Mouse (Mus musculus): ENCODE measurements around the gene Sytl3. TPM values are rescaled to one million over a fixed set of nuclear protein-coding genes. Genes with fewer than 3 reads are reported as not detected.
"Not testable (repeated sequence)": the region's sequence is repeated elsewhere in the genome, so short reads cannot be mapped to it uniquely, and the experiment has no call there.

The Sytl3 gene
- polyA plus RNA-seq, 1 experiment from 2014 or later = not detected

DNA sequence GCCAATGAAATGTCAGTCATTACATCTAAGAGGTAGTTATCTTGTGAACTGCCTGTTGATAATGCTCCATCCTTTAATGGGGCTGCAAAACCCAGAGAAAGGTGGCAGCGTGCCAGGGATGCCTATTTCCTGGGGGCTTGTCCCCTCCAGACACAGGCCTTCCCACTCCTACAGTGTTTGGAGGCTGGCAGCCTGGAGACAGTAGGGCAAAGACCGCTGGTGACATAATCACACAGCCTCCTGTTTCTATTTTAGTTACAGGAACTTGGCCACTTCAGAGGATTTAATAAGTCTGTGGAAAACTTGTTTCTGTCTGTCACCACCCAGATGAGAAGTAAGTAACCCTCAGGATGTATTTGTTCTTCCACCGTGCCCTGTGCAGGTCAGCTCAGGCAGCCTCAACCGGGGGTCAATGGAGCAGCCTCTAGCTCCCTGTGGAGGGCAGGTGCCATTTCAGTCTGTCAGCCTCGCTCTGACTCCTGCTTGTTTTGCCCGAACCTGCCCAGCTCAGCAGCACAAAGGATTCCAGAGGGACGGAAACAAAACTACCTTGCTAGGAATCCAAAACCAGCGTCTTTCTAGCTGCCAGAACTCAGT, 43.8 kb downstream of the Sytl3 start:
- H3K36me3 ChIP-seq; H3K27ac ChIP-seq; H3K27me3 ChIP-seq (replicated peaks); H3K4me1 ChIP-seq; H3K4me3 ChIP-seq; ATAC-seq; H3K9me3 ChIP-seq (replicated peaks); H3K9ac ChIP-seq; H3K4me2 ChIP-seq: not testable (repeated sequence)
- 38% methylated on average over 2 of the region's 8 CpGs for WGBS (ENCODE audit: insufficient replicate concordance)

DNA sequence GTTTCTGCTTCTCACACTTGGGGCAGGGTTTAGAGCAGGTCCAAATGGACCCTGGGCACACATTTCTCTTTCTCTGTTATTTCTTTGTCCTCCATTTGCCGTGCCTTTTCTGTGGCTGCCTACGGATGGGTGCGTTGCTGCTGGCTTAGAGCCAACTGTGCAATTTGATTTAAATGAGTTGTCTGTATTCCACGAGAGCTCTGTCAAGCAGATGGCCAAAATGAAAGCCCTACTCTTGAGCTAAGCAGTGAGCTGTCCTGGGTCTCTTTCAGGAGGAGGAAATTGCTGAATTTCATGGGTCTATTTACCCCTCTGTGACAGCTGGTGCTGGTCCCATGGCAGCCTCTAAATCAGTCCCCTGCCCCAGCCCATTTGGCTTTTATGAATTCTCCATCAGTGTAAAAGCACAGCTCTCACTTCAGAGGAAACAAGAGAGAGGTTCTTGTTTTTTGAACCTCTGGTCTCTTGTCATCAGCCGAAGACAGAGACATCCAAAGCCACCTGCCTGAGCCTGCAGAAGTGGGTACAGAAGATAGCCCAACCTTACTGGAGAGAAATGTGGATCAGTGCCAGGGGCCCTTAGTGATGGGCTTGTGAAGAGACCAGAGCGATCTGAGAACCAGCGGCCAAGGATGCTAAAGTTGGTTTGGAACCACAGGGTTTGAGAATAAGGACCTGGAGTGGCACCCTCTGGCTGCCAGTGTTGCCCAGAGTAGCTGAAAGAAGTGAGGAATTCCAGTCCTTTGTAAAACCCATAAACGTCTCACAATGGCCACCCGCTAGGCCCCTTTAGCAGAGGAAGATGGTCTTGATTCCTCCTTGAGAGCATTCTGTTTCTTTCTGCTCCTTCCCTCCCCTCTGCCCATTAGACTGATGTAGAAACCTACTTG, 44.7 kb downstream of the Sytl3 start:
- H3K27ac ChIP-seq; H3K27me3 ChIP-seq (replicated peaks); H3K4me1 ChIP-seq; H3K4me2 ChIP-seq; H3K36me3 ChIP-seq; H3K9me3 ChIP-seq (replicated peaks); H3K9ac ChIP-seq; H3K4me3 ChIP-seq; ATAC-seq: not testable (repeated sequence)
- 68% methylated on average over 7 of the region's 9 CpGs for WGBS (ENCODE audit: insufficient replicate concordance)

DNA sequence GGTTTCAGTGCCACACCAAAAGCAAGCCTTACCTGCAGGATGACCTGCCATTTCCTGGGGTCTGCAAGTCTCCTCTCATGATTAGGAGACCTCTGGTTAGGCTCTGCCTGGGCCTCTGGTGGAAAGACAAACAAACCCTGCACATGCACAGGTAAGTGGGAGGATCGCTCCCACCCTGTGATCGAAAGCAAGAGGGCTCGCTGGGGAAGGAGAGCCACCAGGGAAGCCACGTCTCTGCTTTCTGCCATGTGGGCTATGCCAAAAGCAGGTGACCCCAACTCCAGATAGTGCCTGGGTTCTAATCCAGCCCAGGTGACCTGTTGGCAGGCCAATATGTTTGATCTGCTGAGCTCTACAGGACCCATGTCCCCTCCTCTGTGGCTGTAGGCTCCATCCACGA, 47.6 kb downstream of the Sytl3 start:
- not testable (repeated sequence) for H3K9me3 ChIP-seq (replicated peaks); ATAC-seq; H3K4me1 ChIP-seq; H3K36me3 ChIP-seq; H3K9ac ChIP-seq; H3K4me3 ChIP-seq; H3K27me3 ChIP-seq (replicated peaks); H3K4me2 ChIP-seq; H3K27ac ChIP-seq
- 75% methylated on average over 5 of the region's 5 CpGs for WGBS (ENCODE audit: insufficient replicate concordance)

DNA sequence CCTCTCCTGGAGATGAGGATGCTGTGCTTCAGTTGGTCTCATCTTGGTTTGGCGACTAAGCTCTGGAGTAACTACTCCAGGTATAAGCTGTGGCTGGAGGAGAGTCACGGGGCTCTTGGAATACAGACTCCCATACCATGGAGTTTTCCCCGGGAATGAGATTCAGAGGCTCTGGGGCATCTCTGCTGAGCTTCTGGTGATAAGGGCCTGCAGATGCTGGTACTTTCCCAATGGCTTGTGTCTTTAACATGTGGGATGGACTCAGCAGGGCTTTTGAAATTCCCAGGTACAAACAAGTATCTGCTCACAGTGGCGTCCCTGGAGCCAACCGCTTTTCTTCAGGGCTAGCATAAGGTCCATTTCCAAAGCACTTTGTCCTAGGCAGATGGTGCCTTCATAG, 48.5 kb downstream of the Sytl3 start:
- 66% methylated on average over 5 of the region's 5 CpGs for WGBS (ENCODE audit: insufficient replicate concordance)
- H3K4me2 ChIP-seq, ATAC-seq: not testable (repeated sequence)

DNA sequence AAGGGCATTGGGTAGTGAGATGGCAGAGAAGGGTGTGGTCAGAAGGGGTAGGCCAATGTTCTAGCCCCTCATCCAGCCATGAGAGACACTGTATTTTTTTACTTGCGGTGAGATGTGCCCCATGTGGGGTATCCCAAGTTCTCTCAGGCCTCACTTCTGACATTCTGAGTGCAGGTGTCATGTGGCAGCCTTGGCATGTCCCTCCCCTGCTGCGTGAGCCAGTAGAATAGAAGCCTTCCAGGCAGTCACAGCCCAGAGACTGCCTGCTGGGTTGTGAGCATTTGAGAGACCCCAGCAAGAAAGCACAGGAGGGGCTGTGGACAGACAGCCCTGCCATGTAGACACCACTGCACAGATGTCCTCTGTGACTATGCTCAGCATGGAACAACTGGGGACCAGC, 49.3 kb downstream of the Sytl3 start:
- H3K4me2 ChIP-seq; H3K9me3 ChIP-seq (replicated peaks); H3K27ac ChIP-seq; H3K9ac ChIP-seq; H3K4me1 ChIP-seq; ATAC-seq; H3K4me3 ChIP-seq; H3K36me3 ChIP-seq; H3K27me3 ChIP-seq (replicated peaks): not testable (repeated sequence)
- WGBS (ENCODE audit: insufficient replicate concordance) = 66% methylated on average over 2 of the region's 2 CpGs

More for the DNA sequence above, 48.5 kb downstream of the Sytl3 start:
- H3K9ac ChIP-seq; H3K27ac ChIP-seq; H3K9me3 ChIP-seq (replicated peaks); H3K27me3 ChIP-seq (replicated peaks); H3K4me3 ChIP-seq; H3K4me1 ChIP-seq; H3K36me3 ChIP-seq: not testable (repeated sequence)

DNA sequence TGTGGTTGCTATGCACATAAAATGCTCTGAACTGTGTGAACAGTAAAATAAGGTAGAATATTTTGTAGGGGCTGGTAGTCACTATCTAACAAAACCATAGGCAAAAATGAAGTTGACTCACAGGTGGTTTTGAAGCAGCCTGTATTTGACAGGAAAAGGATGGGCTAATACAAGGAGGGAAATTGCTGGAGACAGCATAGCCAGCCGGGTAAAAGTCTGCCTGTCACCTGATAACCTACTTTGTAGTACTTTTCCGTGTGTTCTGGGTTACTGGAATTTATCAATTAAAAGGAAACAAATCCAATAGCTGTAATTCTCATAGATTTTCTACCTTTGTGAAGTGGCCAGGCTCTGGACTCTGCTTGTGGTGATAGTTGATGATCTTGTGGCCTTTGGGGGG, 54.6 kb downstream of the Sytl3 start:
- 43% methylated on average over 2 of the region's 2 CpGs for WGBS (ENCODE audit: insufficient replicate concordance)

DNA sequence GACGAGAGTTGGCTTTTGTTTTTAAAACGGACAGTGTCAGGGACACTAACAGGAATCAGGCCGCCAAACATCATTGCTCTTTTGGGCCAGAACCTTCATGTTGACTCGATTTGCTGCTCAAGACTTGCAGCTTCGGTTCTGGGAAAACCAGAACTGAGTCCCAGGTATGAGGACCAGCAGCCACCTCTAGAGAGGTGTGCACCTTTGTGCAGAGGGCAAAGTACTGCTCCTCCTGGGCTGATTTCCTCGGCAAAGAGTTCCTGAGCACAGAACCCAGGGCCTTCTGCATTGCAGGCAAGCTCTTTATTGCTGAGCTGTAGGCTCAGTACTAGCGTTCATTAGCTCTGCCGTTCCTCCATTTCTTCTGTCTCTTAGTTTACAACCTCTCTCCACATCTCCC, 55.1 kb downstream of the Sytl3 start:
- not testable (repeated sequence) for H3K27ac ChIP-seq; H3K36me3 ChIP-seq; H3K4me2 ChIP-seq; ATAC-seq; H3K9ac ChIP-seq; H3K27me3 ChIP-seq (replicated peaks); H3K9me3 ChIP-seq (replicated peaks); H3K4me3 ChIP-seq; H3K4me1 ChIP-seq
- WGBS (ENCODE audit: insufficient replicate concordance) = 69% methylated on average over 8 of the region's 8 CpGs

More for the DNA sequence above, 54.6 kb downstream of the Sytl3 start:
- not testable (repeated sequence) for H3K27me3 ChIP-seq (replicated peaks); H3K4me3 ChIP-seq; ATAC-seq; H3K4me2 ChIP-seq; H3K27ac ChIP-seq; H3K36me3 ChIP-seq; H3K9me3 ChIP-seq (replicated peaks); H3K4me1 ChIP-seq; H3K9ac ChIP-seq

DNA sequence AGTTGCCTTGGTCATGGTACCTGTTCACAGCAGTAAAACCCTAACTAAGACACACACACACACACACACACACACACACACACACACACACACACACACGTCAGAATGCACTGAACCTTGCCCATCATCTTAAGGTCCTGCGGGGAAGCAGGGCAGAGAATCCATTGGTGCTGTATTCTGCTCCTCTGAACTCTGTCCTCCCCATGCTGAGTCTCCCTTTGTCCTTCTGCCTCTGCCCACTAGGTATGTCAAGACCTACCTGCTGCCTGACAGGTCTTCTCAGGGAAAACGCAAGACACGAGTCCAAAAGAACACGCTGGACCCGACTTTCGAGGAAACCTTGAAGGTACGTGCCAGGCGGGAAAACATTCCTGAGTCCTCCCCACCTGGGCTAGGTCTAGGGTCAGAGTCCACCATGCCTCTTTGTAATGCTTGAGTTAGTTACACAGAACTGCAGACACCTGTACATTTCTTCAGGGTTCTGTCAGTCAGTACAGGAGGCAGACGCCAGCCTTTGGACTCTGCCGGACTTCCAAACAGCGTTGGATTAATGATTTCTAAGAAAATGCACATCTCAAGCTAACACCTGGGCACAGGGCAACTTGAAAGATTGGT, 69.2 kb downstream of the Sytl3 start:
- no peak overlapping the region for H3K27ac ChIP-seq
- 78% methylated on average over 12 of the region's 12 CpGs for WGBS (ENCODE audit: insufficient replicate concordance)
- no peak for ATAC-seq
- H3K9ac ChIP-seq = no peak overlapping the region
- H3K36me3 ChIP-seq = no peaks in the 10 kb centered on the region
- no peaks in the 10 kb centered on the region for H3K9me3 ChIP-seq (replicated peaks)
- no peak overlapping the region for H3K4me3 ChIP-seq
- no peaks in the 10 kb centered on the region for H3K27me3 ChIP-seq (replicated peaks)
- H3K4me2 ChIP-seq = no peak overlapping the region
- H3K4me1 ChIP-seq = no peaks in the 10 kb centered on the region

DNA sequence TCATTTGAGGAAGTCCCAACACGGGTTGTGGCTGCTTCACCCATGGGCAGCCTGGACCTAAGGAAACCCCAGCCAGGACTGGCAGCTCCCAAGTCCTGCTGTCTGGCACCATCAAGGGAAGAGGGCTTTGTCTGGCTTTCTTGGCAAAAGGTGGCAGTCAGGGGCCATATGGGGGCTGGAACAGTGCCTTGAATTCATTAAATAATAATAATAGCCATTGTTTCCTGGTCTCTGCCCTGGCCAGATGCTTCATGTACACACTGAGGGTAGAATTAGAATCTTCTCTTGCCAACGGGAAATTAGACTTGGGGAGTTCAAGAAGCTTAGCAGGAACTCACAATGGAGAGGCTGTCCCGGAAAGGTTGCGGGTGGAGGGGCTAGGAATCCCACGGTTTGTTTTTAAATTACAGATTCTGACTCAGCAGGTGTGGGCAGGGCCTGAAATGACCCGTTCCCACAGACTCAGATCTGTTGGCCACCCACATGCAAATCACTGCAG, 70.4 kb downstream of the Sytl3 start:
- 29% methylated on average over 6 of the region's 6 CpGs for WGBS (ENCODE audit: insufficient replicate concordance)
- no peak overlapping the region for H3K4me2 ChIP-seq
- no peak for ATAC-seq
- no peaks in the 10 kb centered on the region for H3K4me1 ChIP-seq
- H3K36me3 ChIP-seq = no peaks in the 10 kb centered on the region
- H3K27me3 ChIP-seq (replicated peaks) = no peaks in the 10 kb centered on the region
- H3K9ac ChIP-seq = no peak overlapping the region
- no peaks in the 10 kb centered on the region for H3K9me3 ChIP-seq (replicated peaks)
- H3K27ac ChIP-seq = no peak overlapping the region
- no peak overlapping the region for H3K4me3 ChIP-seq

DNA sequence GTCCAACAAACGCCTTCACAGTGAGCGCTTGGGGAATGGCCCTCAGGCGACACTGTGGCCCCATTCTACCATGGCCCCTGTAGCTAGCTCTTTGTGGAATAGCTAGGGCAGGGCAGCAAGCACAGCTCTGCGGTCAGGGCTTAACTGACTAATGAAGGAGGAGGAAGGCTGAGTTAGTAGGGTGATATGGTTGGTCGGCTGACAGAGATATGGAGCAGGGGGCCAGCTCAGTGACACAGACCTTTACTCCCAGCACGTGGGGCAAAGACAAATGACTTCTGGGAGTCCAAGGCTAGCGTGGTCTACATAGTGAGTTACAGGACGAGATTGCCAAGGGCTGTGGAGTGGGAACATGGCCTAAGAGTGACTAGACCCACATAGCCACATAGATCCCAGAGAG, 72.2 kb downstream of the Sytl3 start:
- Histone ChIP-seq H3K4me2 (no peak overlapping the region), H3K4me1 (no peaks in the 10 kb centered on the region), H3K9ac (no peak overlapping the region), H3K27me3 (replicated peaks) (no peaks in the 10 kb centered on the region), H3K36me3 (no peaks in the 10 kb centered on the region), H3K27ac (no peak overlapping the region), H3K9me3 (replicated peaks) (no peaks in the 10 kb centered on the region), H3K4me3 (no peak overlapping the region)
- ATAC-seq = peak; percentile 52
- WGBS (ENCODE audit: insufficient replicate concordance) = 42% methylated on average over 8 of the region's 8 CpGs

DNA sequence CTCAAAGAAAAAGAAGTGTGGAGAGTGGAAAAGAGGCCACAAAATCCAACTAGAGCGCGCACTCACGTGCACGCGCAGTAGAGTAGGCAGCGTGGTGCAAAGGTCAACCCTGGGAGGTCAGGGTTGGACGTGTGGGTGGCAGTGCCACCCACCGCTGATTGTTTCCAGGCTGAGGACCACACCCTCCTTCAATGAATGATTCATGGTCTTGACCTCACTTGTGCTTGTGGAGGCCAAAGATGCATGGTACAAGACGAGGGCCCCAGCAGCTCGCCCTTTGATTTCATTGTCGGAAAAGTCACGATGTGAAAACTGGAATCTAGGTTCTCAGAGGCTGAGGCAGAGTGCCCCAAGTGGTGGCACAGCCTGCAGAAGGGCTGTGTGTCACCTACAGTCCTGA, 72.7 kb downstream of the Sytl3 start:
- Histone ChIP-seq H3K9ac (no peak overlapping the region), H3K4me1 (no peaks in the 10 kb centered on the region), H3K27me3 (replicated peaks) (no peaks in the 10 kb centered on the region), H3K36me3 (no peaks in the 10 kb centered on the region), H3K27ac (no peak overlapping the region), H3K4me3 (no peak overlapping the region), H3K9me3 (replicated peaks) (no peaks in the 10 kb centered on the region), H3K4me2 (no peak overlapping the region)
- ATAC-seq = no peak
- 83% methylated on average over 12 of the region's 12 CpGs for WGBS (ENCODE audit: insufficient replicate concordance)

DNA sequence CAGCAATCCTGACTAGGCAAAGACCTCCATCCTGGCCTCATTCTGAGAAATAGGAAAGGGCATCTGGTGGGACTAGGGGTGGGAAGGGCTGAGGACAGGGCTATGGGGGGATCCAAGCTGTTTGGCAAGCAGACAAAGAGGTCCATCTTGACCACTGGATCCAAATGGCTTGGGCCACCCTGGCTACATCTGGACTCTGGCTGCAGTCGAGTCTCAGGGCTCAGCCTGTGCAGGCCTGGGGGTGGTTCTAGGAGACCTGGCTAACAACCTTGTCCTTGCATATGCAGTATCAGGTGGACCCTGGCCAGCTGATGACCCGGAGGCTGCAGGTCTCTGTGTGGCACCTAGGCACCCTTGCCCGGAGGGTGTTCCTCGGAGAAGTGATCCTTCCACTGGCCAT, 73.8 kb downstream of the Sytl3 start:
- Histone ChIP-seq H3K27me3 (replicated peaks) (no peaks in the 10 kb centered on the region), H3K36me3 (peaks cover 3% of the 10 kb centered on the region), H3K9me3 (replicated peaks) (no peaks in the 10 kb centered on the region), H3K4me2 (no peak overlapping the region), H3K4me3 (no peak overlapping the region), H3K9ac (no peak overlapping the region), H3K4me1 (no peaks in the 10 kb centered on the region), H3K27ac (no peak overlapping the region)
- ATAC-seq = no peak
- 80% methylated on average over 4 of the region's 4 CpGs for WGBS (ENCODE audit: insufficient replicate concordance)
